Mouse (Mus musculus) urinary bladder, postnatal 14 days (tissue): ENCODE measurements around the gene Nfatc2.
A peak's percentile ranks its signal among the peaks of the same experiment; 100 is the strongest.

ENCODE experiments used
- DNase-seq: peaks from one replicate; pipeline ENCODE4 v3.0.0; 2021; ENCODE audit warnings: low spot score

Gene Nfatc2

GRCm38 (mm10) chr2:168489953-168490352 is 111.5 kb downstream of the Nfatc2 start:
- DNase-seq = no peak

DNA sequence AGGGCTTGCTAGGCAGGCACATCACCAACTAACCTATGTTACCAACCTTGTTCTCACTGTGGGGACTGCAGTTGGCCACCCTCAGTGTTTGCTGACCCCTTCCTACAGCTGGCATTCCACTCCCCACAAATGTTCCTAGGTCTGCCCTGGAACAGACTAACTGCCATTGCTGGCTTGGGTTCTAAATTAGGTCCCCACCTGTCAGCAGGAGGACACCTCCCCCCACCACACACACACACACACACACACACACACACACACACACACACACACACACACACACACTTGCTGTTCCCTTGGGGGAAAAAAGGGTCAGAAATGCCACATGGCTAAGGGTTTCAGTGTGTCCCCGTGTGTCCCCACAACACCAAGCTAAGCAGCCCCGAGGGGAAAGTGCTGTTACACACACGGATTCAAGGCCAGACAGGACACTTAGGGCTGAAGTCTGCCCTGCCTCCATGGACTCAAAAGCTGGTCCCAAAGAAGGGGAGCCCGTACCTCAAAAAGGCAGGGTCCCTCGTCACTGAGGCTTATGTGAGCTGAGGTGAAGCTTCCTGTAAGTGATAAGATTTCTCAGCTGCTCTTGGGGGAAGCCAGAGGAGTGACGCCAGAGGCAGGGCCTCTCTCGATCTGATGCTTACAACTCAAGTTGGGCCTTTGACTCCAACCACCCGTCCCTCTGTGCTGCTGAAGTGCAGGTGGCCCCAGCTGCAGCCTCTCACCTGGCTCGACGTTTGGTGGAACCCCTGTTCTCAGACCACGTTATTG is 113.1 kb downstream of the Nfatc2 start:
- DNase-seq = no peak

DNA sequence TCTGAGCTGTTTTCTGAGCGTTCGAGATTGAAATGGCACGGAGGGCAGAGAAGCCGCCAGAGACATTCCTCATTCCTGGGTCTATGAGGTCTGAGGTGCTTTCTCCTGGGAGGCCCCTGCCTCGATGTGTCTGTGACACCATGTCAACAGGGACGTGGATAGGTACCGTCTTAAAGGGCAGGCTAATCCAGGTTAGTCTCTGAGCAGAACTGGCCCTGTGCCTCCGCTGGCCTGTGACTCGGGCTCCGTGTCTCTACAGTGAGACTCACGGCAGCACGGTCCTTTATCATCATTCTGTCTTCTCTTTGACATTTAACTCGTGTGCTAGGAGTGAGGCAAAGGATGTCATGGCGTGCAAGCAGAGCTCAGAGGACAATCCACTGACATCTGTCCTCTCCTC is 120.3 kb downstream of the Nfatc2 start:
- no peak for DNase-seq

DNA sequence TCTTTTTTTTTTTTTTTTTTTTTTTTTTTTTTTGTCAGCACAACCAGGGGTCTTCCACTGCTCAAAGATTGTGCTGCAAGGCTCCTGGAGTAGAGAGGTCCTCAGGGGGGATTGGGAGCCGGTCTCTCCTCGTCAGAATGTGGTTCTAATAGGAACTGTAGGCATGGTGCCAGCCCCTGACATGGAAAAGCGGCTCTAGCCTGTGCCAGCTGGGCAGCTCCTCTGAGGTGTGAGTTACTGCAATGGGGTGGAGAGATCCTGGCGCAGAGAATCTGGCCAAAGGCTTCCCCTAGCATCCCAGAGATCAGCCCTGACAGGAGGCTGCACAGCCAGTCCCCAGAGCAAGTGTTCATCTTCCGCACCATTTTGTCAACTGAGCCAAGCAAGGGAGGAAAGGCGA is 120.8 kb downstream of the Nfatc2 start:
- DNase-seq = no peak

GRCm38 (mm10) chr2:168479930-168480329 is 121.5 kb downstream of the Nfatc2 start:
- no peak for DNase-seq

DNA sequence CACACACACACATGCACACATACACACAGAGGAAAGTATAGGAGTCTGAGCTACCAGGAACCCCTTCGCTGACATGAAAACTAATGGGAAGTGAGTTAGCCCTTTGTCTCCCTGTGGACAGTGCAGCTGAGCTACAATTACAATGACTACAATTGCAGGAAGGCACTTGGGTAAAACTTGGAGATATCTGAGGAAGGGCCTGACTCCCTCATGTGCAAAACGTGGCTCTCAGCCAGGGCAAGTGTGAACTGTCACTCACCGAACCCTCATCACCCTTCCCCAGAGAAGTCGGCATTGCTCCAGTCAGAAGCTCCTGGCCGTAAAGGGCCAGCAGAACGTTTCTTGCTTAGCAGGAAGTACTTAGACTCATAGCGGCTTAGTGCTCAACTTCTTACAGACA is 123.0 kb downstream of the Nfatc2 start:
- DNase-seq = no peak

DNA sequence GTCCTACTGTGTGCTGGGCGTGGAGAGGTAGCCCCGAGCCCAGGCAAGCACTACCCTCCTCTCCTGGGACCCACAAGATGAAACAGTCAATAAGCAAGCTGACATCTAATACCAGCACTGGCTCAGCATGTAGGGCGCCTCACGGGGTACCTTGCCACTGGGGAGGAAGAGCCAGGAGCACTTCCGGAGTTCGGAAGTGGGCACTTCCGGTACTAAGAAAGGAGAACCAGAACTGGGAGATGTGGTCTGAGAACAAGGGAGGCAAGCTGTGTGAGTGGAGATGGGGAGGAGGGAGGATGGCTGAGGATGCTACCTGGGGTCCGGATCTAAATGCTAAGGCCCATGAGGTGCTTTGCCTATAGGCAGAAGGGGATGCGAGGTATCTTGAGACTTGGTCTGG is 128.0 kb downstream of the Nfatc2 start:
- DNase-seq = no peak

- peak; percentile 63 for DNase-seq
Observed at GRCm38 (mm10) chr2:168472899-168473298, 128.6 kb downstream of the Nfatc2 start.

GRCm38 (mm10) chr2:168469032-168469431 is 132.4 kb downstream of the Nfatc2 start:
- peak; percentile 77 for DNase-seq

DNA sequence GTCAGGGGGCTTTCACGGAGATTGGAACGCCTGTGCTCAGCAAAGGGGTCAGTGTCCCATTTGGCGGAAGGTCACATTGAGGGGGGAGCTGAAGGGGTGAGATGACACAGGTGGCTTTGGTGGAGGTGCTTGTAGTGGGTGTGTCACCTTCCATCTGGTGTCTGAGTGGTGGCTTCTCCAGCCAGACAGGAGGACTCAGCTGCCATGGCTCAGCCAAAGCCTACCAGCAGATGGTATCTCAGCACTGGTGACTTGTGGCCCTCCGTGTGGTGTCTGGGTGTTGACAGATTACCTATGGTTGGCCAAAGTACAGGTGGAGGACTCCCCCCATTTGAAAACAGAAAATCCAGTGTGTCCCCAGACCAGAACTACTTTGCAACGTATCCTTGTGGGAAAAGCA is 134.3 kb downstream of the Nfatc2 start:
- no peak for DNase-seq

DNA sequence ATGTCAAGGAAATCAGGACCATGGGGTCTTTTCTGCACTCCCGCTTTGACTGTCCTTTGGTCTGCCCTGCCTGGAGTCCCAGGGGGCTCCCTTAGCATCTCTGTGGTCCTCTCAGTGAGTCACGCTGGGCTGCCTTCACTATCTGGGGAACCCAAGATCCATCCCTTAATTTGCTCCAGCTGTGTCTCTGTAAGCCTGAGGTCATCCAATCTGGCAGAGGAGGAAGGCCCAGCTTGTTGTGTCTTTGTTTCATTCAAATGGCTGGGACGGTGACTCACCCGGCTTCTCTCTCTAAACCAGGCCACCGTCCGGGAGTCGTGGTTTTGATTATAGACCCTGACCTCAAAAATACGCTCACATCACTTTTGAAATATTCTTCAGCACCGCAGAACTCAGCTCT is 135.4 kb downstream of the Nfatc2 start:
- peak; percentile 37 for DNase-seq

- DNase-seq = no peak
Observed at GRCm38 (mm10) chr2:168465646-168466045, 135.8 kb downstream of the Nfatc2 start.

GRCm38 (mm10) chr2:168461865-168462264 is 139.6 kb downstream of the Nfatc2 start:
- no peak for DNase-seq

- no peak for DNase-seq
Observed at GRCm38 (mm10) chr2:168459627-168460026, 141.8 kb downstream of the Nfatc2 start.

GRCm38 (mm10) chr2:168458583-168458982 is 142.9 kb downstream of the Nfatc2 start:
- DNase-seq = no peak

GRCm38 (mm10) chr2:168451714-168452708 is 149.4 kb downstream of the Nfatc2 start:
- no peak for DNase-seq

DNA sequence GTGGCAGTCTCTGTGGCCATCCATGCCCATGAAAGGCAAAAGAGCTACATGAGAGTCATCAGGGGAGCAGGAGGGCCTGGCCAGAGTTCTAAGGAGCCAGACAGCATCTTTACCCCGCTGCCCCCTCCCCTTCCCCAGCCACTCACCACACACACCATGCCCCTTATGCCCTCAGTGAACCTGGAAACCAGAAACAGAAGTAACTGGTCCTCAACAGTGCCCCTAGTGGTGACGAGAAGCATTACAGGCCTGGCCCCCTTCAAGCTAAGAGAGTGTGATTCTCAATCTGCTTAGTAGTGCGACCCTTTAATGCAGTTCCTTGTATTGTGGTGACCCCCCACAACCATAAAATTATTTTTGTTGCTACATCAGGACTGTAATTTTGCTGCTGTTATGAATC is 150.5 kb downstream of the Nfatc2 start:
- no peak for DNase-seq

DNA sequence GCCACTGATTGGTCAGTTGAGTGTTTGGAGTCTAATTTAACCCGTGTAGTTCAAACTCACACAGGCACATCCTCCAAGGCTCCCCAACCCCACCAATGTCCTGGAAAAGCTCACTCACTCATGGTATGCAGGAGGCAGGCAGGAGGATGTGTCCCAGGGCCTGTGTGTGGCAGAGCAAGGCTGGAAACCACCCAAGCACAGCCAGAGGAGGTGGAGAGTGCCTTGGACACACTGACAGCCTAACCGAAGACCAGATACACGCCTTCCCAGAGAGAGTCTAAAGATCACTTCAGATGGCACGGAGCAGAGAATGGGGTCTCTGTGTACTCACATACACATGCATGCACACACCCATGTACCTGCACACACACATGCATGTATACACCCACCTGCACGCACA is 153.4 kb downstream of the Nfatc2 start:
- DNase-seq = no peak

DNA sequence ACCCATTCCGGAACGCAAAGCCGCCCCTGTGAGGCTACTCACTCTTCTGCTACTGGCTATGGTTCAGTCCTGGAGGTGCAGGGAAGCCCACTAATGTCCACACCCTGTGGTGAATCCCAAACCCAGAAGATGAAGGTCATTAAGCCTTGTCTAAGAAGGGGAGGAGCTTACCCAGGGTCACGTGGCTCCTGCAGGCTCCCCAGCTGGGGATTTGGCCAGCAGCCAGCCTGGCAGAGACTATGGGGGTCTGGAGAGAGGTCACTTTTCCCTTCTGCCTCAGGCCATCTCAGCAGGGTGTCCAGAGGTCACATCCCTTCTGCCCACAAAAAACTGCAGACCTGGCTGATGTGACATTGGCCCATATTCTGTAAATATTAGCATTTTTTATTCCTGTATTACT is 153.9 kb downstream of the Nfatc2 start:
- DNase-seq = no peak

GRCm38 (mm10) chr2:168445211-168445810 is 156.1 kb downstream of the Nfatc2 start:
- DNase-seq = peak; percentile 43

GRCm38 (mm10) chr2:168444126-168444525 is 157.3 kb downstream of the Nfatc2 start:
- DNase-seq = no peak

DNA sequence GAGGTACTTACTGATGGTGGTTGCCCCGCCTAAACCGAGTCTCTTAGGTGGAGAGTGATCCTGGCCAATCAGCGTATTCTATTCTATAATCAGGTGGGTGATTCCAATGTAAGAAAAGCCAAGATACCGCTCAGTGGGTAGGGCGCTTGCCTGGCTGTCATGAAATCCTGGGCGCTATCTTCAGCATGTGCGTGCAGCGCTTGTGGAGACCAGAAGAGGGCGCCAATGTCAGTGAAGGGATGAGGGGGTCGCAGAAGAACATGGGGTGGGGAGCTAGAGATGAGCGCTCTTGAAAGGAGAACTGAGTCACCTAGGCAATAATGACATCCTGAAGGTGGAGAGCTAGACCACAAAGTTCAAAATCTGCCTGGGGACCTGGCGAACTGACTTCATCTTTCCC is 160.0 kb downstream of the Nfatc2 start:
- DNase-seq = no peak

GRCm38 (mm10) chr2:168440918-168441328 is 160.5 kb downstream of the Nfatc2 start:
- DNase-seq = no peak
